Mouse (Mus musculus): ENCODE measurements around the gene Ppef1.

DNA sequence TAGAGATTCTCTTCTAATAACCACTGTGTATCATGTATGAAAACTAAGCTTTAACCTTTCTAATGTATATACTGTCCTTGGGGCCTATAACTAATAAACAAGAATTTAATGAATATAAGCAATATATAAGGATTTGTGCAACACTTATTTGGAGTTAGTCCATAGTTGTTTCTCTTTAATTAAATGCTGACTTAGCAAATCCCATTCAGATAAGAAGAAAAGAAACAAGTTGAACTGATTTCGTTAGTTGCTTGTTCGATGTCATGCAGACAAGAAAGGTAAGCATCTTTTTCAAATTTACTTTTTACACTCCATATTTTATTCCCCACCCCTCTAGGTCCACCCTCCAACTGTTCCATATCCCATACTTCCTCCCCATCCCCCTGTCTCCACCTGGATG is 45.5 kb downstream of the Ppef1 start:
- TF ChIP-seq POLR2A (IDR thresholded peaks at IDR 0.05; ENCODE audit: borderline replicate concordance, insufficient read depth, low read length): no peak
- no peak for TF ChIP-seq CTCF (IDR thresholded peaks at IDR 0.05; ENCODE audit: borderline replicate concordance, insufficient read depth, low read depth, low read length)

All from cerebellum, adult 2 months (tissue).